Comparison of ENCODE assay signal across 12 mouse cellular contexts in the genomic region with DNA sequence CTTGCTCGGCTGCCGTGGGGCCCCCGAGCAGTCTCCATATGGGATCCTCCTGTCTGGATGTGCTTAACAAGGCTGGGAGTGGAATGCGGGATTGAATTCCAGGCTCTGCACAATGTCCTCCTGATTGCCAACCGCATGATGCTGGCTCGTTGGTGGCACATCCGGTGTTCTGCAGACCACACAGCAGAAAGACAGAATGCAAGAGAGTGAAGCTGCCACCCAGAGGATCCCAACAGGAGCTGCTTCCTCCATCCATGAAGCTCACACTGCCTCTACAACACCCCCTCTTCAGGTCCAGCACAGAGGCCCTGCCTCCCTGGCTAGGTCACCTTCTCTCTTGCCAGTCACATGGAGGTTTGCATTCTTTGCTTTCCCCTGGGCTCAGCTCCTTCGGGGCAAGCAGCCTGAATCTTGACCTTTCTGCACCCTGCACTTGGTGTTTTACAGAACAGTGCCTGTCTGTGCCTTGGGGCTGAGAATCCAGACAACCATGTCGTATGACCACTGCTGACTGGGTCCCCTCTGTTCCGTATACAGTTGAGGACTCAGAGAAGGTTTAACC. TPM values are rescaled to one million over a fixed set of nuclear protein-coding genes. Genes with fewer than 3 reads are reported as not detected.
DNase-seq lines count a peak whose midpoint lies in the region; ATAC-seq and TF ChIP-seq lines count a peak whose summit lies in the region.
"Had no signal": no experiment of that assay in that cellular context is flagged by ENCODE, and none has a peak within 500 bp of the region (broad histone marks: within the 10 kb centered on the region; RNA-seq: fewer than 3 reads in every experiment).

No protein-coding gene starts in this region.

- no peaks in the 10 kb centered on the region for H3K36me3 ChIP-seq in heart, embryonic 16.5 days (ENCODE audit: control insufficient read depth, insufficient read depth)
- H3K36me3 ChIP-seq in heart, embryonic 12.5 days: no peaks in the 10 kb centered on the region
- H3K36me3 ChIP-seq in lung, embryonic 14.5 days (ENCODE audit: insufficient read depth): no peaks in the 10 kb centered on the region
- H3K36me3 ChIP-seq in embryonic facial prominence, embryonic 10.5 days (replicated peaks): no peaks in the 10 kb centered on the region
- H3K36me3 ChIP-seq: heart, embryonic 13.5 days; limb, embryonic 13.5 days; neural tube, embryonic 12.5 days had no signal

- H3K27ac ChIP-seq in heart, embryonic 16.5 days (ENCODE audit: low read length): no peak overlapping the region
- no peak overlapping the region for H3K27ac ChIP-seq in heart, embryonic 12.5 days (ENCODE audit: poor library complexity, severe bottlenecking)
- H3K27ac ChIP-seq in lung, embryonic 14.5 days (ENCODE audit: low read depth): no peak overlapping the region
- H3K27ac ChIP-seq in embryonic facial prominence, embryonic 10.5 days (replicated peaks): peak overlapping the region; percentile 63
- H3K27ac ChIP-seq: heart, embryonic 13.5 days; limb, embryonic 13.5 days; neural tube, embryonic 12.5 days had no signal

- H3K4me1 ChIP-seq in heart, embryonic 16.5 days (ENCODE audit: control insufficient read depth, insufficient read depth, low read length): 0 out of 2 replicates have a peak, but pooled peaks cover 2% of the 10 kb centered on the region
- peaks cover 13% of the 10 kb centered on the region for H3K4me1 ChIP-seq in heart, embryonic 12.5 days (replicated peaks)
- H3K4me1 ChIP-seq in lung, embryonic 14.5 days (ENCODE audit: insufficient read depth): no peaks in the 10 kb centered on the region
- peaks cover 14% of the 10 kb centered on the region for H3K4me1 ChIP-seq in embryonic facial prominence, embryonic 10.5 days
- H3K4me1 ChIP-seq: neural tube, embryonic 12.5 days had no signal

- H3K27me3 ChIP-seq in heart, embryonic 16.5 days (ENCODE audit: control insufficient read depth, insufficient read depth, low read length): no peaks in the 10 kb centered on the region
- H3K27me3 ChIP-seq in heart, embryonic 12.5 days (replicated peaks): no peaks in the 10 kb centered on the region
- no peaks in the 10 kb centered on the region for H3K27me3 ChIP-seq in lung, embryonic 14.5 days (ENCODE audit: insufficient read depth, low read length)
- no peaks in the 10 kb centered on the region for H3K27me3 ChIP-seq in embryonic facial prominence, embryonic 10.5 days (replicated peaks; ENCODE audit: low read depth, poor library complexity, severe bottlenecking)
- H3K27me3 ChIP-seq: heart, embryonic 13.5 days; limb, embryonic 13.5 days; neural tube, embryonic 12.5 days had no signal

- ATAC-seq in heart, embryonic 16.5 days (replicated peaks; ENCODE audit: extremely low read depth, insufficient read depth, low FRiP score): peak; percentile 14; the same call in 1 of the 2 replicates
- no peak for ATAC-seq in heart, embryonic 12.5 days (ENCODE audit: insufficient number of reproducible peaks, low FRiP score)
- ATAC-seq in lung, embryonic 14.5 days (ENCODE audit: insufficient read depth): peak; percentile 47; the same call in 1 of the 2 replicates
- ATAC-seq: activated CD4-positive, CD25-positive, alpha-beta regulatory T cell, adult 4 months; forebrain, embryonic 16.5 days had no signal

- peak; percentile 19 for DNase-seq in lung, embryonic 14.5 days
- DNase-seq in lung, postnatal 36 days: no peak
- peak; percentile 33 for DNase-seq in embryonic facial prominence, embryonic 10.5 days (ENCODE audit: low spot score)
- DNase-seq in layer of hippocampus, adult 9-11 months: peak; percentile 55
- DNase-seq in urinary bladder, adult 2 months (ENCODE audit: low spot score): no peak

- peak; percentile 23; the same call in 1 of the 2 replicates for TF ChIP-seq CTCF in lung, embryonic 14.5 days (IDR thresholded peaks at IDR 0.05; ENCODE audit: low read depth)

- no peak overlapping the region for H3K4me3 ChIP-seq in heart, embryonic 16.5 days (ENCODE audit: low read length)
- H3K4me3 ChIP-seq in heart, embryonic 12.5 days: no peak overlapping the region
- no peak overlapping the region for H3K4me3 ChIP-seq in lung, embryonic 14.5 days (ENCODE audit: low read depth, low read length)
- no peak overlapping the region for H3K4me3 ChIP-seq in embryonic facial prominence, embryonic 10.5 days
- H3K4me3 ChIP-seq: heart, embryonic 13.5 days; limb, embryonic 13.5 days; neural tube, embryonic 12.5 days had no signal

- H3K9me3 ChIP-seq in heart, embryonic 16.5 days (replicated peaks; ENCODE audit: control insufficient read depth, low read length): no peaks in the 10 kb centered on the region
- no peaks in the 10 kb centered on the region for H3K9me3 ChIP-seq in heart, embryonic 12.5 days (replicated peaks)
- no peaks in the 10 kb centered on the region for H3K9me3 ChIP-seq in lung, embryonic 14.5 days (ENCODE audit: low read depth, low read length)
- H3K9me3 ChIP-seq in embryonic facial prominence, embryonic 10.5 days: peaks cover 3% of the 10 kb centered on the region; the same call in 1 of the 2 replicates
- H3K9me3 ChIP-seq: limb, embryonic 13.5 days had no signal

- H3K4me2 ChIP-seq in heart, embryonic 16.5 days (ENCODE audit: low read depth, low read length): no peak overlapping the region
- H3K4me2 ChIP-seq in heart, embryonic 12.5 days: no peak overlapping the region
- no peak overlapping the region for H3K4me2 ChIP-seq in lung, embryonic 14.5 days
- H3K4me2 ChIP-seq: heart, embryonic 13.5 days; limb, embryonic 13.5 days; neural tube, embryonic 12.5 days had no signal

- WGBS in heart, embryonic 16.5 days: 41% methylated on average over 10 of the region's 10 CpGs
- 33% methylated on average over 10 of the region's 10 CpGs for WGBS in heart, embryonic 12.5 days
- 51% methylated on average over 10 of the region's 10 CpGs for WGBS in lung, embryonic 14.5 days
- 49% methylated on average over 10 of the region's 10 CpGs for WGBS in embryonic facial prominence, embryonic 10.5 days

- no peak overlapping the region for H3K9ac ChIP-seq in heart, embryonic 16.5 days (ENCODE audit: low read length)
- no peak overlapping the region for H3K9ac ChIP-seq in heart, embryonic 12.5 days
- no peak overlapping the region for H3K9ac ChIP-seq in lung, embryonic 14.5 days
- H3K9ac ChIP-seq: heart, embryonic 13.5 days; limb, embryonic 13.5 days; neural tube, embryonic 12.5 days had no signal

RNA-seq across cellular contexts. Expression of gene Mcfd2, which starts 39.6 kb away (rescaled TPM):
- polyA plus RNA-seq in heart, embryonic 16.5 days (2015; fragmentation: Nextera tagmentation; extraction: Ambion mirVana): 83.5 and 94.4 TPM in 2 replicates
- 68.8 and 70.8 TPM in 2 replicates for polyA plus RNA-seq in heart, embryonic 12.5 days (2016; fragmentation: Nextera tagmentation; extraction: Ambion mirVana)
- polyA plus RNA-seq in lung, embryonic 14.5 days (2014; fragmentation: Nextera tagmentation; extraction: Ambion mirVana): 103 and 107 TPM in 2 replicates
- 75.2 and 81.8 TPM in 2 replicates for polyA plus RNA-seq in embryonic facial prominence, embryonic 10.5 days (2016; fragmentation: Nextera tagmentation; extraction: Ambion mirVana)
- 81.4 and 89.1 TPM in 2 replicates for polyA plus RNA-seq in urinary bladder, adult 2 months (2012; rRNA removed)

RNA-seq across cellular contexts. Expression of gene Ttc7, which starts 56.5 kb away (rescaled TPM):
- polyA plus RNA-seq in heart, embryonic 16.5 days (2015; fragmentation: Nextera tagmentation; extraction: Ambion mirVana): 3.9 and 6.2 TPM in 2 replicates
- polyA plus RNA-seq in heart, embryonic 12.5 days (2016; fragmentation: Nextera tagmentation; extraction: Ambion mirVana): 2.4 and 3.2 TPM in 2 replicates
- polyA plus RNA-seq in lung, embryonic 14.5 days (2014; fragmentation: Nextera tagmentation; extraction: Ambion mirVana): 2.8 and 3.6 TPM in 2 replicates
- 3.6 and 4.0 TPM in 2 replicates for polyA plus RNA-seq in embryonic facial prominence, embryonic 10.5 days (2016; fragmentation: Nextera tagmentation; extraction: Ambion mirVana)
- 14.6 and 20.5 TPM in 2 replicates for polyA plus RNA-seq in urinary bladder, adult 2 months (2012; rRNA removed)

Comparison
In these comparisons a context has a peak if more than half of its experiments do, and no peak if none do; other contexts are left out.
1. DNase-seq: peak in lung, embryonic 14.5 days (single experiment), embryonic facial prominence, embryonic 10.5 days (single experiment) and layer of hippocampus, adult 9-11 months (single experiment); none in lung, postnatal 36 days (single experiment) and urinary bladder, adult 2 months (single experiment).